Mouse (Mus musculus): Measurements from ENCODE around the gene Rhobtb3. TPM values are rescaled to one million over a fixed set of nuclear protein-coding genes. Genes with fewer than 3 reads are reported as not detected.
"Not testable (repeated sequence)": the region's sequence is repeated elsewhere in the genome, so short reads cannot be mapped to it uniquely, and the experiment has no call there.

Rhobtb3 gene
- polyA plus RNA-seq, 1 experiment, result 13.0 TPM

GRCm38 (mm10) chr13:75824611-75825319, 119.0 kb downstream of the Rhobtb3 start:
- Histone ChIP-seq H3K4me3 (ENCODE audit: insufficient read depth, low read length) (no peak overlapping the region), H3K4me1 (ENCODE audit: control insufficient read depth, insufficient read depth, low read length) (no peaks in the 10 kb centered on the region), H3K27ac (ENCODE audit: insufficient read depth, low read length) (no peak overlapping the region)
- TF ChIP-seq POLR2A (IDR thresholded peaks at IDR 0.05; ENCODE audit: extremely low read depth, insufficient read depth, low read length), result no peak
- no peak for TF ChIP-seq CTCF (IDR thresholded peaks at IDR 0.05; ENCODE audit: extremely low read depth, insufficient read depth, low read length)

GRCm38 (mm10) chr13:75823201-75823600, 120.5 kb downstream of the Rhobtb3 start:
- H3K4me3 ChIP-seq (ENCODE audit: insufficient read depth, low read length), result no peak overlapping the region
- no peak for TF ChIP-seq POLR2A (IDR thresholded peaks at IDR 0.05; ENCODE audit: extremely low read depth, insufficient read depth, low read length)
- no peak for TF ChIP-seq CTCF (IDR thresholded peaks at IDR 0.05; ENCODE audit: extremely low read depth, insufficient read depth, low read length)
- no peak overlapping the region for H3K27ac ChIP-seq (ENCODE audit: insufficient read depth, low read length)
- no peaks in the 10 kb centered on the region for H3K4me1 ChIP-seq (ENCODE audit: control insufficient read depth, insufficient read depth, low read length)

GRCm38 (mm10) chr13:75822366-75822765, 121.4 kb downstream of the Rhobtb3 start:
- not testable (repeated sequence) for H3K4me1 ChIP-seq (ENCODE audit: control insufficient read depth, insufficient read depth, low read length); H3K4me3 ChIP-seq (ENCODE audit: insufficient read depth, low read length); H3K27ac ChIP-seq (ENCODE audit: insufficient read depth, low read length)

GRCm38 (mm10) chr13:75819898-75820297, 123.8 kb downstream of the Rhobtb3 start:
- TF ChIP-seq POLR2A (IDR thresholded peaks at IDR 0.05; ENCODE audit: extremely low read depth, insufficient read depth, low read length) (no peak), CTCF (IDR thresholded peaks at IDR 0.05; ENCODE audit: extremely low read depth, insufficient read depth, low read length) (no peak)
- no peaks in the 10 kb centered on the region for H3K4me1 ChIP-seq (ENCODE audit: control insufficient read depth, insufficient read depth, low read length)
- no peak overlapping the region for H3K27ac ChIP-seq (ENCODE audit: insufficient read depth, low read length)
- no peak overlapping the region for H3K4me3 ChIP-seq (ENCODE audit: insufficient read depth, low read length)

Other genes starting within 250 kb of the Rhobtb3 start
- 20.5 and 21.2 TPM in 2 replicates for gene Ell2, start 237.2 kb downstream of the Rhobtb3 start, polyA plus RNA-seq (2012; rRNA removed)
- 69.9 and 77.0 TPM in 2 replicates for gene Glrx, start 104.1 kb downstream of the Rhobtb3 start, polyA plus RNA-seq (2012; rRNA removed)
- 0.23 and 0.26 TPM in 2 replicates for gene Spata9, start 23.2 kb upstream of the Rhobtb3 start, polyA plus RNA-seq (2012; rRNA removed)
- 13.8 and 15.6 TPM in 2 replicates for gene Rfesd, start 74.8 kb upstream of the Rhobtb3 start, polyA plus RNA-seq (2012; rRNA removed)
- gene Gpr150, start 113.1 kb upstream of the Rhobtb3 start, polyA plus RNA-seq (2012; rRNA removed), result 6.0 and 7.3 TPM in 2 replicates
- gene Arsk, start 154.7 kb upstream of the Rhobtb3 start, polyA plus RNA-seq (2012; rRNA removed), result 5.0 and 5.4 TPM in 2 replicates
- gene Ttc37, start 154.8 kb upstream of the Rhobtb3 start, polyA plus RNA-seq (2012; rRNA removed), result 12.9 and 13.9 TPM in 2 replicates